Mouse (Mus musculus): ENCODE results near the gene Mtrex. TPM values are rescaled to one million over a fixed set of nuclear protein-coding genes. Genes with fewer than 3 reads are reported as not detected.
A peak's percentile ranks its signal among the peaks of the same experiment; 100 is the strongest.

Gene Mtrex
- polyA plus RNA-seq (2015; fragmentation: Nextera tagmentation; extraction: Ambion mirVana): 42.2 and 43.6 TPM in 2 replicates

DNA sequence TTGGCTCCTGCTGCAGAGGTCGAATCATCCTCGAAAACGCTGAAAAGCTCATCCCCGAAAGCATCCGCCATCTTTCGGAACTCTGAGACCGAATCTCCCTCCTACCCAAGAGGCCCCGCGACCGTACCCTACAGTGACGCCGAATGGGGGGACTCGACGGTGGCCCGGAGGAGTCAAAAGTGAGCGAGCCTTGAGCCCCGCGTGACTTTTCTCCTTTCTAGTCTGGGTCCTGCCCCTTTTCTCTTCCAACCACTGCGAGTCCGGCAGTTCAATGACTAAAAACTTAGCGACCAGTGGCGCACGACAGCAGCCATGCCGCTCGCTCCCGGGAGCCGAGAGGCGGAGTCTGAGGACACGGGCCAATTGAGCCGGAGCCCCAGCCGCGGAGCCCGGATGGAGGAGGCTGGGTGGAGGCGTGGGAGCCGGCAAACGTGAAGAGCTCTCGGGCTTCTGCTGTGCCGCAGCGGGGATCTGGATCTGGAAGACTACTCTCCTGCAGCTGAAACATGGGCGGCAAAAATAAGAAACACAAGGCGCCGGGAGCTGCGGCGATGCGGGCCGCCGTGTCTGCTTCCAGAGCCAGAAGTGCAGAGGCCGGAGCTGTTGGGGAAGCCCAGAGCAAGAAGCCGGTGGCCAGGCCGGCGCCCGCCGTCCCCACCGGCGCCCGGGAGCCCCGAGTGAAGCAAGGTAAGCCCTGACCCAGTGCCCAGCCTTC lies at the start of gene Mtrex, which contains the start of gene Dhx29:
Gene Mtrex (minus strand): TSS at position 112 of the 715 bp plus-strand sequence.
Gene Dhx29 (plus strand): TSS at position 168 of the 715 bp plus-strand sequence.
- Histone ChIP-seq H3K4me2 (peak within 1 kb of the TSS; percentile 88), H3K4me1 (peaks cover 26% of the 10 kb centered on the region), H3K27ac (replicated peaks) (peak within 1 kb of the TSS; percentile 85), H3K4me3 (peak within 1 kb of the TSS; percentile 84), H3K9ac (peak within 1 kb of the TSS; percentile 88), H3K9me3 (no peaks in the 10 kb centered on the region), H3K27me3 (replicated peaks) (no peaks in the 10 kb centered on the region), H3K36me3 (peaks cover 21% of the 10 kb centered on the region)
- WGBS: under 1% methylated on average over 57 of the region's 57 CpGs
- peak; percentile 96 for ATAC-seq (ENCODE audit: extremely low read depth, insufficient number of reproducible peaks, low FRiP score, low TSS enrichment)

GRCm38 (mm10) chr13:112976720-112977119 lies 49.5 kb upstream of the Mtrex start:
- peaks cover 48% of the 10 kb centered on the region for H3K27me3 ChIP-seq (replicated peaks)
- no peaks in the 10 kb centered on the region for H3K36me3 ChIP-seq
- no peak overlapping the region for H3K4me3 ChIP-seq
- no peaks in the 10 kb centered on the region for H3K4me1 ChIP-seq
- H3K4me2 ChIP-seq: peak overlapping the region; percentile 47
- H3K27ac ChIP-seq (replicated peaks): no peak overlapping the region
- H3K9ac ChIP-seq: no peak overlapping the region
- 34% methylated on average over 10 of the region's 10 CpGs for WGBS
- no peak for ATAC-seq (ENCODE audit: extremely low read depth, insufficient number of reproducible peaks, low FRiP score, low TSS enrichment)
- H3K9me3 ChIP-seq: no peaks in the 10 kb centered on the region

DNA sequence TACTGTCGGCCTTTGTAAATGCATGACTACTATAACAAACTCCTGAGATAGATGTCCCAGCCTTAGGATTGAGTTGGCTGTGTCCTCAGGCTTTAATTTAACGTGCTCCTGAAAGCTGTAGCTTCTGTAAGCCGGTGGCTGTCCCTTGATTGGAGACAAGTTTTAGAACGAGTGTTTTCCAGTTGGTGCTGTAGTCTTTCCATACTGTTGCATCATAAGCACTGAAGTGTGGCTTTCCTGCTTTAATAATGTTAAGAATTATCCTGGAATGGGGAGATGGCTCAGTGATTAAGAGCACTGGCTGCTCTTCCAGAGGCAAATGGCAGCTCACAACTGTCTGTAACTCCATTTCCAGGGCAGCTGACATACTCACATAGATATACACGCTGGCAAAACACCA lies 40.1 kb upstream of the Mtrex start:
- Histone ChIP-seq H3K27me3 (replicated peaks) (no peaks in the 10 kb centered on the region), H3K9ac (no peak overlapping the region), H3K27ac (replicated peaks) (no peak overlapping the region), H3K4me3 (no peak overlapping the region), H3K4me2 (no peak overlapping the region), H3K4me1 (no peaks in the 10 kb centered on the region), H3K36me3 (peaks cover 69% of the 10 kb centered on the region), H3K9me3 (no peaks in the 10 kb centered on the region)
- WGBS: 84% methylated on average over 5 of the region's 5 CpGs
- ATAC-seq (ENCODE audit: extremely low read depth, insufficient number of reproducible peaks, low FRiP score, low TSS enrichment): no peak

DNA sequence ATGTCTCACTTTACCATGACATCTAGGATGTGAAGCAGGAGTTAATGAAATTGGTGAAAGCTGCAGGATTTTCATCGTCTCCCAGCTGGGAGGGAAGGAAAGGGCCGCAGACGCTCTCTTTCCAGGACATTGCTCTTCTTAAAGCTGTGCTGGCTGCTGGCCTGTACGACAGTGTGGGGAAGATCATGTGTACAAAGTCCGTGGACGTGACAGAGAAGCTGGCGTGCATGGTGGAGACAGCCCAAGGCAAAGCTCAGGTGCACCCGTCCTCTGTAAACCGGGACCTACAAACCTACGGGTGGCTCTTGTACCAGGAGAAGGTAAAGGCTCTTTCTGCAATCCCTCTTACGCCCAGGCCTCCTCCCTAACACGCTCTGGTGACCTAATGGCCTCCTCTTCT lies 37.2 kb upstream of the Mtrex start:
- 87% methylated on average over 12 of the region's 12 CpGs for WGBS
- Histone ChIP-seq H3K27me3 (replicated peaks) (no peaks in the 10 kb centered on the region), H3K36me3 (peaks cover 86% of the 10 kb centered on the region), H3K4me2 (no peak overlapping the region), H3K9ac (no peak overlapping the region), H3K9me3 (no peaks in the 10 kb centered on the region), H3K4me3 (no peak overlapping the region), H3K27ac (replicated peaks) (no peak overlapping the region), H3K4me1 (no peaks in the 10 kb centered on the region)
- ATAC-seq (ENCODE audit: extremely low read depth, insufficient number of reproducible peaks, low FRiP score, low TSS enrichment): no peak

DNA sequence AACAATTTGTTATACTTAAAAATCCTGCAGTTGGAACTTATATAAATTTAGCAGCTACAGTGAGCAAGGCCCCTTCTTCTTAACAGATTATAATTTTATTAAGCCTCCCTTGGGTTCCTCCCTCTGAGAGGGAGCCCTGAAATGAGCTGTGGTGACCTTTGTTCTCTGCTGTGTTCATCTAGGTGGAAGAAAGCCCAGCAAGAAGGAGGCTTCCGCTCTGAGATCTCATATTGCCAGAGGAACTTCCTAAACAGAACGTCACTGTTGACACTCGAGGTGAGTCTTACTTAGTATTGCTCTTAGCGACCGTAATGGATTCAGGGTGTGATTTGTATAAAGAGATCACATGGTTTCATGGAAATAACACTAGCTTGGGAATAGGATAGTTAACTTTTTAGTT lies 35.9 kb upstream of the Mtrex start:
- peaks cover 87% of the 10 kb centered on the region for H3K36me3 ChIP-seq
- no peak overlapping the region for H3K27ac ChIP-seq (replicated peaks)
- ATAC-seq (ENCODE audit: extremely low read depth, insufficient number of reproducible peaks, low FRiP score, low TSS enrichment): no peak
- H3K4me2 ChIP-seq: no peak overlapping the region
- H3K4me3 ChIP-seq: no peak overlapping the region
- H3K9me3 ChIP-seq: no peaks in the 10 kb centered on the region
- H3K4me1 ChIP-seq: no peaks in the 10 kb centered on the region
- 79% methylated on average over 5 of the region's 5 CpGs for WGBS
- no peaks in the 10 kb centered on the region for H3K27me3 ChIP-seq (replicated peaks)
- no peak overlapping the region for H3K9ac ChIP-seq

DNA sequence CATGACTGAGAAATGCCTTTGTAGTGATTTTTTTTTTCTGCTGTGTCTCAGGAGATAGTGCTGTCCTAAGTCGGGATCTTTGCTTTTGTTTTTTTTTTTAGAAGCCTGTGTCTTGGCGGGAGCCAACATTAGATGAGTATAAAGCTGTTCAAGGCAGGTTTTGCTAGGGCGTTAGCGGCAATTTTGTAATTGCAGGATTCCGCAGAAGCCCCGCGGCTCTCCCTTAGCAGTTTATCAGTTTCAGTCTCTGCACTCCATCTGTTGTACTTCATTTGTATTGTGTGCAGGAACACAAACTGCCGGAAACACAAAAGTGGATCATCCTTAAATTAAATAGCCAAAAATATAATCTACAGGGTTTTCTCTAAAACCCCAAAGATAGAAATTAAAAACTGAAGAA lies 26.9 kb upstream of the Mtrex start:
- Histone ChIP-seq H3K27me3 (replicated peaks) (no peaks in the 10 kb centered on the region), H3K36me3 (peaks cover 94% of the 10 kb centered on the region), H3K4me2 (no peak overlapping the region), H3K4me1 (no peaks in the 10 kb centered on the region), H3K27ac (replicated peaks) (no peak overlapping the region), H3K9ac (no peak overlapping the region), H3K4me3 (no peak overlapping the region), H3K9me3 (no peaks in the 10 kb centered on the region)
- no peak for ATAC-seq (ENCODE audit: extremely low read depth, insufficient number of reproducible peaks, low FRiP score, low TSS enrichment)
- WGBS: 87% methylated on average over 8 of the region's 8 CpGs

GRCm38 (mm10) chr13:112945900-112946299 lies 18.7 kb upstream of the Mtrex start:
- H3K9me3 ChIP-seq: no peaks in the 10 kb centered on the region
- peaks cover 7% of the 10 kb centered on the region; the same call in 1 of the 2 replicates for H3K4me1 ChIP-seq
- no peaks in the 10 kb centered on the region for H3K27me3 ChIP-seq (replicated peaks)
- no peak for ATAC-seq (ENCODE audit: extremely low read depth, insufficient number of reproducible peaks, low FRiP score, low TSS enrichment)
- no peak overlapping the region for H3K4me2 ChIP-seq
- no peak overlapping the region for H3K9ac ChIP-seq
- WGBS: 84% methylated on average over 6 of the region's 6 CpGs
- no peak overlapping the region for H3K4me3 ChIP-seq
- no peak overlapping the region for H3K27ac ChIP-seq (replicated peaks)
- H3K36me3 ChIP-seq: peaks cover 85% of the 10 kb centered on the region

DNA sequence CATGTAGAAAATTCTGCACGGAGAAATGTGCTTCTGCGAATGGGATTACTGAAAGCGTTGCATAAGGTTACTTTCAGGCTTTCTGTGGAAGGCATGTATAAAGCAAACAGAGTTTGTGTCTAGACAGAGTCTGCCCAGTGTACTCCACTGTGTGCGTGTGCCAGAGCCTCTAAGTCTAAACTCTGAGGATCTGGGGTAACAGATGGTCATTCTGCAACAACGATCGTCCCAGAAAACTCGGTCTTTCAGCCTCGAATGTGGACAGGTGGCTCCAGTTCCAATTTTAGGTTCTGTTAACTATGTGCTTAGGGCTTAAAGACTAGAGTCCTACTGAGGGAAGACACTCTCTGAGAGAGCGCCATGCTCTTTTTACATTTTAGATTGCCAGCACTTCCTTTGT lies 18.1 kb upstream of the Mtrex start:
- ATAC-seq (ENCODE audit: extremely low read depth, insufficient number of reproducible peaks, low FRiP score, low TSS enrichment): no peak
- peaks cover 7% of the 10 kb centered on the region; the same call in 1 of the 2 replicates for H3K4me1 ChIP-seq
- no peaks in the 10 kb centered on the region for H3K27me3 ChIP-seq (replicated peaks)
- no peak overlapping the region for H3K4me2 ChIP-seq
- no peak overlapping the region for H3K9ac ChIP-seq
- no peak overlapping the region for H3K4me3 ChIP-seq
- peaks cover 82% of the 10 kb centered on the region for H3K36me3 ChIP-seq
- WGBS: 92% methylated on average over 9 of the region's 9 CpGs
- no peaks in the 10 kb centered on the region for H3K9me3 ChIP-seq
- no peak overlapping the region for H3K27ac ChIP-seq (replicated peaks)

DNA sequence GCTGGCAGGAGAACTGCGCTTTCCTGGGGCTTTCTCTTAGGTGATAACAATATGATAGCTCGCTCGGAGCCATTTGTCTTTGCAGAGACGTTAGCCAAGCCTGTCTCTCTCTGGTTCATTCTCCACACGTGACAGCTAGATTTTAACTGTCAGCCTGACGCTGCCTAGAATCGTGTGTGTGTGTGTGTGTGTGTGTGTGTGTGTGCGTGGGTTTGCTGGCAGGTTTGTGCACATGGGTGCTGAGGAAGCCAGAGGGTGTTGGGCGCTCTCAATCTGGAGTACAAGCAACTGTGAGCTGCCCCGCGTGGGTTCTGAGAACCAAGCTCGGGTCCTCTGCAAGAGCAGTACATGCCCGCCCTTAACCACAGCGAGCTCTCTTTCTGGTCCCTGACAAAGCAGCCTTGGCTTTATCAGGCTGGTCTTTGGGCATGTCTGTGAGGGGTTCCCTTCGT lies 14.7 kb upstream of the Mtrex start:
- WGBS: 26% methylated on average over 15 of the region's 15 CpGs
- H3K4me3 ChIP-seq: no peak overlapping the region

GRCm38 (mm10) chr13:112938130-112938529 lies 10.9 kb upstream of the Mtrex start:
- Histone ChIP-seq H3K9me3 (no peaks in the 10 kb centered on the region), H3K4me1 (peaks cover 7% of the 10 kb centered on the region; the same call in 1 of the 2 replicates), H3K9ac (no peak overlapping the region), H3K36me3 (peaks cover 72% of the 10 kb centered on the region), H3K27ac (replicated peaks) (no peak overlapping the region), H3K27me3 (replicated peaks) (no peaks in the 10 kb centered on the region), H3K4me2 (no peak overlapping the region), H3K4me3 (no peak overlapping the region)
- ATAC-seq (ENCODE audit: extremely low read depth, insufficient number of reproducible peaks, low FRiP score, low TSS enrichment): no peak
- WGBS: 86% methylated on average over 8 of the region's 8 CpGs

More for the DNA sequence above, 14.7 kb upstream of the Mtrex start:
- Histone ChIP-seq H3K27ac (replicated peaks) (no peak overlapping the region), H3K9ac (no peak overlapping the region; the same call in 1 of the 2 replicates), H3K9me3 (no peaks in the 10 kb centered on the region), H3K4me2 (peak overlapping the region; percentile 46), H3K36me3 (peaks cover 75% of the 10 kb centered on the region), H3K27me3 (replicated peaks) (no peaks in the 10 kb centered on the region), H3K4me1 (peaks cover 7% of the 10 kb centered on the region; the same call in 1 of the 2 replicates)
- ATAC-seq (ENCODE audit: extremely low read depth, insufficient number of reproducible peaks, low FRiP score, low TSS enrichment): no peak

GRCm38 (mm10) chr13:112928038-112928668 lies 955 bp upstream of the Mtrex start:
- H3K4me3 ChIP-seq: peak overlapping the region; percentile 84
- H3K4me2 ChIP-seq: peak overlapping the region; percentile 88
- ATAC-seq (ENCODE audit: extremely low read depth, insufficient number of reproducible peaks, low FRiP score, low TSS enrichment): no peak
- H3K4me1 ChIP-seq: peaks cover 26% of the 10 kb centered on the region
- H3K36me3 ChIP-seq: peaks cover 27% of the 10 kb centered on the region
- peak overlapping the region; percentile 85 for H3K27ac ChIP-seq (replicated peaks)
- H3K27me3 ChIP-seq (replicated peaks): no peaks in the 10 kb centered on the region
- peak overlapping the region; percentile 88 for H3K9ac ChIP-seq
- no peaks in the 10 kb centered on the region for H3K9me3 ChIP-seq
- 4% methylated on average over 8 of the region's 8 CpGs for WGBS
